Mouse (Mus musculus): ENCODE data around the gene Trpc4ap. TPM values are rescaled to one million over a fixed set of nuclear protein-coding genes. Genes with fewer than 3 reads are reported as not detected.
A peak's percentile ranks its signal among the peaks of the same experiment; 100 is the strongest.
"Not testable (repeated sequence)": the region's sequence is repeated elsewhere in the genome, so short reads cannot be mapped to it uniquely, and the experiment has no call there.

Trpc4ap gene
- total RNA-seq, 2 experiments from 2014 or later: 161 to 163 TPM

- no peak for DNase-seq (ENCODE audit: extremely low spot score in 1 of 2, low spot score in 1 of 2)
These were observed 69.6 kb downstream of the Trpc4ap start for GRCm38 (mm10) chr2:155622606-155623005.

GRCm38 (mm10) chr2:155619817-155620216 lies 72.4 kb downstream of the Trpc4ap start:
- DNase-seq (ENCODE audit: extremely low spot score in 1 of 2, low spot score in 1 of 2): peak; percentile 87 to 97

GRCm38 (mm10) chr2:155616971-155617370 lies 75.2 kb downstream of the Trpc4ap start:
- DNase-seq (ENCODE audit: extremely low spot score in 1 of 2, low spot score in 1 of 2): no peak

GRCm38 (mm10) chr2:155613953-155614352 lies 78.2 kb downstream of the Trpc4ap start:
- no peak for DNase-seq (ENCODE audit: extremely low spot score in 1 of 2, low spot score in 1 of 2)

- no peak for DNase-seq (ENCODE audit: extremely low spot score in 1 of 2, low spot score in 1 of 2)
These were observed 78.8 kb downstream of the Trpc4ap start for GRCm38 (mm10) chr2:155613326-155613755.

- no peak for DNase-seq (ENCODE audit: extremely low spot score in 1 of 2, low spot score in 1 of 2)
These were observed 80.2 kb downstream of the Trpc4ap start for GRCm38 (mm10) chr2:155611834-155612550.

GRCm38 (mm10) chr2:155610978-155611377 lies 81.2 kb downstream of the Trpc4ap start, which contains the start of gene Myh7b:
Myh7b (plus strand) TSS chr2:155611212.
- DNase-seq (ENCODE audit: extremely low spot score in 1 of 2, low spot score in 1 of 2): no peak

- peak; percentile 40 to 54 for DNase-seq (ENCODE audit: extremely low spot score in 1 of 2, low spot score in 1 of 2)
These were observed 85.8 kb downstream of the Trpc4ap start for GRCm38 (mm10) chr2:155606360-155606759.

GRCm38 (mm10) chr2:155605236-155605589 lies 87.0 kb downstream of the Trpc4ap start:
- DNase-seq (ENCODE audit: extremely low spot score in 1 of 2, low spot score in 1 of 2): not testable (repeated sequence)

GRCm38 (mm10) chr2:155604560-155605235 lies 87.5 kb downstream of the Trpc4ap start:
- no peak for DNase-seq (ENCODE audit: extremely low spot score in 1 of 2, low spot score in 1 of 2)

- DNase-seq (ENCODE audit: extremely low spot score in 1 of 2, low spot score in 1 of 2): no peak
These were observed 88.5 kb downstream of the Trpc4ap start for GRCm38 (mm10) chr2:155603707-155604106.

GRCm38 (mm10) chr2:155595516-155595915 lies 96.7 kb downstream of the Trpc4ap start:
- no peak for DNase-seq (ENCODE audit: extremely low spot score in 1 of 2, low spot score in 1 of 2)

GRCm38 (mm10) chr2:155592854-155593283 lies 99.3 kb downstream of the Trpc4ap start:
- no peak for DNase-seq (ENCODE audit: extremely low spot score in 1 of 2, low spot score in 1 of 2)

GRCm38 (mm10) chr2:155592137-155592853 lies 99.9 kb downstream of the Trpc4ap start, which contains the start of gene Gss:
Gss (minus strand) TSS chr2:155592810.
- DNase-seq (ENCODE audit: extremely low spot score in 1 of 2, low spot score in 1 of 2): peak; percentile 99

- no peak for DNase-seq (ENCODE audit: extremely low spot score in 1 of 2, low spot score in 1 of 2)
These were observed 100.5 kb downstream of the Trpc4ap start for GRCm38 (mm10) chr2:155591676-155592075.

GRCm38 (mm10) chr2:155590876-155591275 lies 101.3 kb downstream of the Trpc4ap start:
- no peak for DNase-seq (ENCODE audit: extremely low spot score in 1 of 2, low spot score in 1 of 2)

GRCm38 (mm10) chr2:155589521-155589920 lies 102.7 kb downstream of the Trpc4ap start:
- no peak for DNase-seq (ENCODE audit: extremely low spot score in 1 of 2, low spot score in 1 of 2)

GRCm38 (mm10) chr2:155588136-155588535 lies 104.0 kb downstream of the Trpc4ap start:
- no peak for DNase-seq (ENCODE audit: extremely low spot score in 1 of 2, low spot score in 1 of 2)

- no peak for DNase-seq (ENCODE audit: extremely low spot score in 1 of 2, low spot score in 1 of 2)
These were observed 106.7 kb downstream of the Trpc4ap start for GRCm38 (mm10) chr2:155585486-155585885.

- DNase-seq (ENCODE audit: extremely low spot score in 1 of 2, low spot score in 1 of 2): no peak
These were observed 107.1 kb downstream of the Trpc4ap start for GRCm38 (mm10) chr2:155585082-155585481.
